Mouse (Mus musculus) myocyte (in vitro differentiated cells): Measurements from ENCODE around the gene Ptx4. TPM values are rescaled to one million over a fixed set of nuclear protein-coding genes. Genes with fewer than 3 reads are reported as not detected.

ENCODE experiments used
- H3K27me3 ChIP-seq: one replicate; pipeline ENCODE4 v1.6.1; 2011; ENCODE audit not compliant: control insufficient read depth, insufficient read depth, insufficient read length
- H3K36me3 ChIP-seq: one replicate; pipeline ENCODE4 v1.6.1; 2011; ENCODE audit not compliant: control insufficient read depth, insufficient read depth
- H3K4me2 ChIP-seq: one replicate; pipeline ENCODE4 v1.6.1; 2011; ENCODE audit warnings: low read depth, control low read depth
- H3K4me3 ChIP-seq: one replicate; pipeline ENCODE4 v1.5.1; 2011; ENCODE audit warnings: mild to moderate bottlenecking, control low read depth, moderate library complexity
- H3K79me2 ChIP-seq: one replicate; pipeline ENCODE4 v1.6.1; 2011; ENCODE audit not compliant: control insufficient read depth, insufficient read depth
- H3ac ChIP-seq: one replicate; pipeline ENCODE4 v1.6.1; 2011; ENCODE audit not compliant: control insufficient read depth, insufficient read length
- CEBPB ChIP-seq: IDR thresholded peaks from 2 replicates; pipeline ENCODE4 v1.6.1; 2011; ENCODE audit warnings: mild to moderate bottlenecking, moderate library complexity; ENCODE audit not compliant: poor library complexity, insufficient read depth, severe bottlenecking
- E2F4 ChIP-seq: IDR thresholded peaks from one replicate; pipeline ENCODE4 v1.6.1; 2011; ENCODE audit warnings: mild to moderate bottlenecking, control low read depth, moderate library complexity; ENCODE audit not compliant: insufficient read depth
- MAX ChIP-seq: IDR thresholded peaks from one replicate; pipeline ENCODE4 v1.6.1; 2011; ENCODE audit warnings: low read depth, mild to moderate bottlenecking, control low read depth
- MYOD1 ChIP-seq, 3 experiments: IDR thresholded peaks; one replicate each; pipeline ENCODE4 v1.6.1; 2011; ENCODE audit warnings: control low read depth in 2 of 3, low read depth in 2 of 3, mild to moderate bottlenecking in 2 of 3, moderate library complexity in 1 of 3; ENCODE audit not compliant: insufficient read length in 2 of 3, control insufficient read depth in 1 of 3
- MYOG ChIP-seq, 3 experiments: IDR thresholded peaks; one replicate each; pipeline ENCODE4 v1.6.1; 2011; ENCODE audit warnings: control low read depth in 2 of 3, low read depth in 2 of 3, mild to moderate bottlenecking in 2 of 3; ENCODE audit not compliant: insufficient read length in 2 of 3, control insufficient read depth in 1 of 3, insufficient read depth in 1 of 3
- POLR2A ChIP-seq: IDR thresholded peaks from one replicate; pipeline ENCODE4 v1.6.1; 2011; ENCODE audit warnings: low read depth, mild to moderate bottlenecking, control low read depth, moderate library complexity; ENCODE audit not compliant: insufficient read length
- POLR2AphosphoS2 ChIP-seq: IDR thresholded peaks from one replicate; pipeline ENCODE4 v1.6.1; 2011; ENCODE audit warnings: low read depth, control low read depth; ENCODE audit not compliant: insufficient read length
- REST ChIP-seq: IDR thresholded peaks from one replicate; pipeline ENCODE4 v1.6.1; 2011; ENCODE audit warnings: mild to moderate bottlenecking, control low read depth, moderate library complexity; ENCODE audit not compliant: insufficient read depth, insufficient read length
- SRF ChIP-seq: IDR thresholded peaks from one replicate; pipeline ENCODE4 v1.6.1; 2011; ENCODE audit warnings: low read depth; ENCODE audit not compliant: control insufficient read depth, insufficient read length
- TCF12 ChIP-seq: IDR thresholded peaks from one replicate; pipeline ENCODE4 v1.6.1; 2011; ENCODE audit warnings: mild to moderate bottlenecking, control low read depth; ENCODE audit not compliant: poor library complexity, insufficient read depth, severe bottlenecking
- TCF3 ChIP-seq: IDR thresholded peaks from one replicate; pipeline ENCODE4 v1.6.1; 2011; ENCODE audit warnings: low read depth, control low read depth; ENCODE audit not compliant: insufficient read length
- USF1 ChIP-seq: IDR thresholded peaks from one replicate; pipeline ENCODE4 v1.6.1; 2011; ENCODE audit warnings: low read depth, mild to moderate bottlenecking, control low read depth, moderate library complexity
- polyA plus RNA-seq: library from polyadenylated mRNA; unstranded; fragments of >200 nt; fragmentation: generic; extraction: Trizol; gene quantifications from one replicate; pipeline ENCODE4 v1.2.1, GENCODE M21; 2012; ENCODE audit warnings: missing spikeins

Gene Ptx4
- polyA plus RNA-seq, 1 experiment, result not detected

GRCm38 (mm10) chr17:25090450-25090849 is 30.1 kb upstream of the Ptx4 start:
- TF ChIP-seq MYOG (IDR thresholded peaks at IDR 0.05; ENCODE audit: control insufficient read depth in 1 of 3, insufficient read depth in 1 of 3, insufficient read length in 2 of 3, low read depth in 2 of 3), result no peak
- TF ChIP-seq MAX, result no peak
- TF ChIP-seq CEBPB, result no peak
- TF ChIP-seq USF1, result no peak
- TF ChIP-seq MYOD1 (IDR thresholded peaks at IDR 0.05; ENCODE audit: control insufficient read depth in 1 of 3, insufficient read length in 2 of 3, low read depth in 2 of 3), result no peak
- no peak for TF ChIP-seq REST
- TF ChIP-seq E2F4, result no peak
- no peak for TF ChIP-seq POLR2AphosphoS2
- TF ChIP-seq TCF12, result no peak
- no peak for TF ChIP-seq TCF3
- TF ChIP-seq POLR2A, result no peak
- TF ChIP-seq SRF, result no peak
- H3K4me2 ChIP-seq, result no peak overlapping the region
- H3K4me3 ChIP-seq, result no peak overlapping the region
- no peaks in the 10 kb centered on the region for H3K36me3 ChIP-seq
- H3ac ChIP-seq, result no peak overlapping the region
- no peaks in the 10 kb centered on the region for H3K79me2 ChIP-seq
- H3K27me3 ChIP-seq, result no peaks in the 10 kb centered on the region

GRCm38 (mm10) chr17:25096221-25096620 is 24.3 kb upstream of the Ptx4 start:
- Histone ChIP-seq H3ac (no peak overlapping the region), H3K27me3 (no peaks in the 10 kb centered on the region), H3K4me2 (no peak overlapping the region), H3K36me3 (no peaks in the 10 kb centered on the region), H3K79me2 (no peaks in the 10 kb centered on the region), H3K4me3 (no peak overlapping the region)
- TF ChIP-seq POLR2A (no peak), MAX (no peak), MYOG (IDR thresholded peaks at IDR 0.05; ENCODE audit: control insufficient read depth in 1 of 3, insufficient read depth in 1 of 3, insufficient read length in 2 of 3, low read depth in 2 of 3) (no peak), USF1 (no peak), SRF (no peak), CEBPB (no peak), E2F4 (no peak), TCF3 (no peak), POLR2AphosphoS2 (no peak), MYOD1 (IDR thresholded peaks at IDR 0.05; ENCODE audit: control insufficient read depth in 1 of 3, insufficient read length in 2 of 3, low read depth in 2 of 3) (no peak), TCF12 (no peak), REST (no peak)

GRCm38 (mm10) chr17:25100052-25100451 is 20.5 kb upstream of the Ptx4 start:
- Histone ChIP-seq H3K27me3 (no peaks in the 10 kb centered on the region), H3K4me3 (no peak overlapping the region), H3K4me2 (no peak overlapping the region), H3K36me3 (no peaks in the 10 kb centered on the region), H3ac (no peak overlapping the region), H3K79me2 (no peaks in the 10 kb centered on the region)
- no peak for TF ChIP-seq POLR2AphosphoS2
- no peak for TF ChIP-seq MAX
- no peak for TF ChIP-seq REST
- TF ChIP-seq CEBPB, result no peak
- TF ChIP-seq USF1, result no peak
- no peak for TF ChIP-seq MYOD1 (IDR thresholded peaks at IDR 0.05; ENCODE audit: control insufficient read depth in 1 of 3, insufficient read length in 2 of 3, low read depth in 2 of 3)
- TF ChIP-seq SRF, result no peak
- no peak for TF ChIP-seq POLR2A
- TF ChIP-seq E2F4, result no peak
- no peak for TF ChIP-seq TCF12
- TF ChIP-seq MYOG (IDR thresholded peaks at IDR 0.05; ENCODE audit: control insufficient read depth in 1 of 3, insufficient read depth in 1 of 3, insufficient read length in 2 of 3, low read depth in 2 of 3), result no peak

- Histone ChIP-seq H3K4me3 (no peak overlapping the region), H3K4me2 (no peak overlapping the region), H3K79me2 (no peaks in the 10 kb centered on the region), H3K36me3 (no peaks in the 10 kb centered on the region), H3K27me3 (no peaks in the 10 kb centered on the region), H3ac (no peak overlapping the region)
- TF ChIP-seq MYOG (IDR thresholded peaks at IDR 0.05; ENCODE audit: control insufficient read depth in 1 of 3, insufficient read depth in 1 of 3, insufficient read length in 2 of 3, low read depth in 2 of 3) (no peak), USF1 (no peak), SRF (no peak), TCF3 (no peak), CEBPB (no peak), POLR2A (no peak), MYOD1 (IDR thresholded peaks at IDR 0.05; ENCODE audit: control insufficient read depth in 1 of 3, insufficient read length in 2 of 3, low read depth in 2 of 3) (no peak), E2F4 (no peak), REST (no peak), MAX (no peak), POLR2AphosphoS2 (no peak), TCF12 (no peak)
Observed at GRCm38 (mm10) chr17:25101338-25101737, 19.2 kb upstream of the Ptx4 start.

GRCm38 (mm10) chr17:25107786-25108185 is 12.8 kb upstream of the Ptx4 start:
- no peak overlapping the region for H3K4me3 ChIP-seq

More at GRCm38 (mm10) chr17:25107786-25108185, 12.8 kb upstream of the Ptx4 start:
- Histone ChIP-seq H3K36me3 (no peaks in the 10 kb centered on the region), H3K79me2 (no peaks in the 10 kb centered on the region), H3ac (no peak overlapping the region), H3K27me3 (no peaks in the 10 kb centered on the region), H3K4me2 (no peak overlapping the region)
- no peak for TF ChIP-seq CEBPB
- TF ChIP-seq TCF3, result no peak
- no peak for TF ChIP-seq MYOD1 (IDR thresholded peaks at IDR 0.05; ENCODE audit: control insufficient read depth in 1 of 3, insufficient read length in 2 of 3, low read depth in 2 of 3)
- TF ChIP-seq POLR2A, result no peak
- no peak for TF ChIP-seq E2F4
- no peak for TF ChIP-seq USF1
- TF ChIP-seq TCF12, result no peak
- no peak for TF ChIP-seq MAX
- no peak for TF ChIP-seq POLR2AphosphoS2
